Mouse (Mus musculus) kidney, postnatal 0 days (tissue): ENCODE measurements at regions not wholly inside any gene's neighbourhood (a gene's known extent, or its start where the extent isn't known, plus 50 kb on each side); places are given as distances from the start of the nearest gene placed in this dataset.

Experiments
- ATAC-seq: fragments of 200-750 bp; cut with Nextera tagmentation; replicated peaks from 2 replicates; pipeline ENCODE4 v1.8.0; 2017; ENCODE audit warnings: low read depth, moderate number of reproducible peaks, moderate TSS enrichment, moderate library complexity; ENCODE audit not compliant: low FRiP score
- DNase-seq: peaks from one replicate; pipeline ENCODE4 v3.0.0-alpha.2; 2016; ENCODE audit warnings: low spot score
- H3K27ac ChIP-seq: fragments of 300-500 bp; sonication (generic); 2 replicates; pipeline ENCODE4 v1.5.1; 2014; ENCODE audit warnings: mild to moderate bottlenecking
- H3K27me3 ChIP-seq: fragments of 300-500 bp; sonication (generic); 2 replicates; pipeline ENCODE4 v1.6.1; 2014; ENCODE audit warnings: low read length, mixed read lengths; ENCODE audit not compliant: insufficient read depth
- H3K36me3 ChIP-seq: fragments of 300-500 bp; sonication (generic); 2 replicates; pipeline ENCODE4 v1.6.1; 2014; ENCODE audit warnings: low read length, mixed read lengths; ENCODE audit not compliant: insufficient read depth
- H3K4me1 ChIP-seq: fragments of 300-500 bp; sonication (generic); replicated peaks from 2 replicates; pipeline ENCODE4 v1.6.1; 2014; ENCODE audit warnings: antibody characterized with exemption, low read length, mixed read lengths; ENCODE audit not compliant: insufficient read depth
- H3K4me2 ChIP-seq: fragments of 300-500 bp; sonication (generic); 2 replicates; pipeline ENCODE4 v1.6.1; 2014; ENCODE audit warnings: mild to moderate bottlenecking, low read length, moderate library complexity, mixed read lengths
- H3K4me3 ChIP-seq: fragments of 300-500 bp; sonication (generic); replicated peaks from 2 replicates; pipeline ENCODE4 v1.5.1; 2014; ENCODE audit warnings: low read depth, low read length
- H3K9ac ChIP-seq: fragments of 300-500 bp; sonication (generic); 2 replicates; pipeline ENCODE4 v1.6.1; 2014; ENCODE audit warnings: low read depth, low read length
- H3K9me3 ChIP-seq: fragments of 300-500 bp; sonication (generic); replicated peaks from 2 replicates; pipeline ENCODE4 v1.6.1; 2016; ENCODE audit warnings: low read length, inconsistent platforms, mixed read lengths
- CTCF ChIP-seq: IDR thresholded peaks from 2 replicates; pipeline ENCODE4 v1.5.1; 2016; ENCODE audit warnings: antibody characterized with exemption, low read depth, mild to moderate bottlenecking, moderate library complexity
- WGBS: fragments of 180-500 bp; shearing (Covaris S2); extraction: QIAGEN DNeasy Blood & Tissue Kit; methylation state at CpG from one replicate; pipeline ENCODE4 v1.1.7; 2014; 5-methylcytosine and 5-hydroxymethylcytosine counted together

DNA sequence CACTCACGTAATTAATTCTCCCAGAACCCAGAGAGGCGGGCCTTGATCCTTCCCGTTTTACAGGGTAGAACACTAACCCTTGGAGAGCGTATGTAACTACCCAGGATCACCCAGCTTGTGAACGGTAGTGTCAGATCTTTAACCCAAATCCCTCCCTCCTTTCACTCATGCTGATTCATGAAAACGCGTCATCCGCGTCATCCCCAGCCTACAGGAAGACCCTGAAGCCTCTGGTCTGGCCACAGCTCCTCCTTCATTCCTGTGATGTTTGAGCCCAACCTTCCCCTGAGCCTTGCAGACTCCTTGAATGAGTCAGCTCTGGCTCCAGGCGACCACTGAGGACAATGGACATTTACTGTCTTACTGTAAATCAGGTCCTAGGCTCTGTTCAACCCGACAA, 49.8 kb upstream of the Tle3 start:
- 0 out of 2 replicates have a peak, but pooled peaks cover 4% of the 10 kb centered on the region for H3K27me3 ChIP-seq
- no peak for TF ChIP-seq CTCF
- H3K27ac ChIP-seq, result no peak overlapping the region
- DNase-seq, result peak; percentile 81
- 46% methylated on average over 11 of the region's 11 CpGs for WGBS
- ATAC-seq, result peak; percentile 62; the same call in 1 of the 2 replicates
- no peaks in the 10 kb centered on the region for H3K4me1 ChIP-seq
- no peaks in the 10 kb centered on the region for H3K9me3 ChIP-seq
- H3K36me3 ChIP-seq, result no peaks in the 10 kb centered on the region
- H3K4me3 ChIP-seq, result no peak overlapping the region
- H3K4me2 ChIP-seq, result no peak overlapping the region
- H3K9ac ChIP-seq, result no peak overlapping the region
